Mouse (Mus musculus): ENCODE measurements around the gene Glo1. TPM values are rescaled to one million over a fixed set of nuclear protein-coding genes. Genes with fewer than 3 reads are reported as not detected.

Glo1 gene
- total RNA-seq (2023) = 10 to 100 TPM; 26.7 to 29.0 TPM

GRCm38 (mm10) chr17:30626719-30627118 is at the start of gene Glo1:
TSS of gene Glo1 (minus strand) at chr17:30626871.

DNA sequence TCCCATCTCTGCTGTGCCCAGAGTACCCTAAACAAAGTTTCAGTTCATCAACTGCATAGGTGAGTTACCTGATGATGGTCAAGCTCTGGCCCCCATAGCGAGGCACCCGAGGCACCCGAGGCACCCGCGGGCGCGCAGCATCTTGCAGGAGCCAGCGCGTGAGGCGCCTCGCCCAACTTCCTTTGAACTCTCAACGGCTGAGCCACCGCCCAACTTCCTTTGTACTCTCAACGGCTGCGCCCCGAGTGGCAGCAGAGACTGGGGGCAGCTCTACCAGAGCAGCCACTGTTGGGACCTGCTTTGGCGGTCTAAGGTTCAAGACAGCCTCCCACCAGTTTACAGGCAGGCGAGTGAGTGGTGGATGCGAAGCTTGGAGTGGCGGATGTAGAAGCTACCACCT is 2.5 kb downstream of the Glo1 start, which contains the start of gene Dnah8:
Gene Dnah8, plus strand, starts transcription at position 223 of the 400 bp plus-strand sequence.

GRCm38 (mm10) chr17:30575941-30576773 is 50.5 kb downstream of the Glo1 start, which contains the start of gene Btbd9:
TSS of gene Btbd9 (minus strand) at chr17:30576488.

Other genes starting within 250 kb of the Glo1 start
- gene Btbd9, start 50.4 kb downstream of the Glo1 start, total RNA-seq (2023) = 10 to 100 TPM; 49.4 to 51.1 TPM
- gene Dnah8, start 2.5 kb downstream of the Glo1 start, total RNA-seq (2023) = 10 to 100 TPM; 25.7 to 26.0 TPM